Mouse (Mus musculus) kidney, postnatal 0 days (tissue): ENCODE measurements at regions not wholly inside any gene's neighbourhood (a gene's known extent, or its start where the extent isn't known, plus 50 kb on each side); places are given as distances from the start of the nearest gene placed in this dataset.
"Not testable (repeated sequence)": the region's sequence is repeated elsewhere in the genome, so short reads cannot be mapped to it uniquely, and the experiment has no call there.

Experiments used
- ATAC-seq: fragments of 200-750 bp; cut with Nextera tagmentation; replicated peaks from 2 replicates; pipeline ENCODE4 v1.8.0; 2017; ENCODE audit warnings: low read depth, moderate number of reproducible peaks, moderate TSS enrichment, moderate library complexity; ENCODE audit not compliant: low FRiP score
- DNase-seq: peaks from one replicate; pipeline ENCODE4 v3.0.0-alpha.2; 2016; ENCODE audit warnings: low spot score
- H3K27ac ChIP-seq: fragments of 300-500 bp; sonication (generic); 2 replicates; pipeline ENCODE4 v1.5.1; 2014; ENCODE audit warnings: mild to moderate bottlenecking
- H3K27me3 ChIP-seq: fragments of 300-500 bp; sonication (generic); 2 replicates; pipeline ENCODE4 v1.6.1; 2014; ENCODE audit warnings: low read length, mixed read lengths; ENCODE audit not compliant: insufficient read depth
- H3K36me3 ChIP-seq: fragments of 300-500 bp; sonication (generic); 2 replicates; pipeline ENCODE4 v1.6.1; 2014; ENCODE audit warnings: low read length, mixed read lengths; ENCODE audit not compliant: insufficient read depth
- H3K4me1 ChIP-seq: fragments of 300-500 bp; sonication (generic); replicated peaks from 2 replicates; pipeline ENCODE4 v1.6.1; 2014; ENCODE audit warnings: antibody characterized with exemption, low read length, mixed read lengths; ENCODE audit not compliant: insufficient read depth
- H3K4me2 ChIP-seq: fragments of 300-500 bp; sonication (generic); 2 replicates; pipeline ENCODE4 v1.6.1; 2014; ENCODE audit warnings: mild to moderate bottlenecking, low read length, moderate library complexity, mixed read lengths
- H3K4me3 ChIP-seq: fragments of 300-500 bp; sonication (generic); replicated peaks from 2 replicates; pipeline ENCODE4 v1.5.1; 2014; ENCODE audit warnings: low read depth, low read length
- H3K9ac ChIP-seq: fragments of 300-500 bp; sonication (generic); 2 replicates; pipeline ENCODE4 v1.6.1; 2014; ENCODE audit warnings: low read depth, low read length
- H3K9me3 ChIP-seq: fragments of 300-500 bp; sonication (generic); replicated peaks from 2 replicates; pipeline ENCODE4 v1.6.1; 2016; ENCODE audit warnings: low read length, inconsistent platforms, mixed read lengths
- CTCF ChIP-seq: IDR thresholded peaks from 2 replicates; pipeline ENCODE4 v1.5.1; 2016; ENCODE audit warnings: antibody characterized with exemption, low read depth, mild to moderate bottlenecking, moderate library complexity
- WGBS: fragments of 180-500 bp; shearing (Covaris S2); extraction: QIAGEN DNeasy Blood & Tissue Kit; methylation state at CpG from one replicate; pipeline ENCODE4 v1.1.7; 2014; 5-methylcytosine and 5-hydroxymethylcytosine counted together

DNA sequence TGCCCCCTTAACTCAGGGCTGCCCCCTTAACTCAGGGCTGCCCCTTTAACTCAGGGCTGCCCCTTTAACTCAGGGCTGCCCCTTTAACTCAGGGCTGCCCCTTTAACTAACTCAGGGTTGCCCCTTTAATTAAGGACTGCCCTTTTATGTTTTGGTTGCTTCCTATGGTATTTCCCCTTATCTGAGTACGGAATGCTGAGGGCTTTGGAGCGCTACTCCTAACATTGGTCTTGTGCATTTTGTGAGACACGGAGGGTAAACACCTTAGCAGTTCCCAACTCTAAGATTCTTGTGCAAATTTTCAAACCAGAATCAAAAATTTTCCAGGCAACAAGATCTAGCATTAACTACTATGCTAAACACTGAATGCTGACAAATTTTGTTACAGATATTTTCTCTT, 152.7 kb upstream of the Ddhd1 start:
- H3K4me3 ChIP-seq = no peak overlapping the region
- no peak overlapping the region for H3K27ac ChIP-seq
- ATAC-seq (no peak), DNase-seq (no peak)
- H3K27me3 ChIP-seq = no peaks in the 10 kb centered on the region
- 29% methylated on average over 3 of the region's 3 CpGs for WGBS
- H3K36me3 ChIP-seq = no peaks in the 10 kb centered on the region
- H3K4me1 ChIP-seq = no peaks in the 10 kb centered on the region
- no peaks in the 10 kb centered on the region for H3K9me3 ChIP-seq
- H3K4me2 ChIP-seq = no peak overlapping the region
- no peak for TF ChIP-seq CTCF
- no peak overlapping the region for H3K9ac ChIP-seq

DNA sequence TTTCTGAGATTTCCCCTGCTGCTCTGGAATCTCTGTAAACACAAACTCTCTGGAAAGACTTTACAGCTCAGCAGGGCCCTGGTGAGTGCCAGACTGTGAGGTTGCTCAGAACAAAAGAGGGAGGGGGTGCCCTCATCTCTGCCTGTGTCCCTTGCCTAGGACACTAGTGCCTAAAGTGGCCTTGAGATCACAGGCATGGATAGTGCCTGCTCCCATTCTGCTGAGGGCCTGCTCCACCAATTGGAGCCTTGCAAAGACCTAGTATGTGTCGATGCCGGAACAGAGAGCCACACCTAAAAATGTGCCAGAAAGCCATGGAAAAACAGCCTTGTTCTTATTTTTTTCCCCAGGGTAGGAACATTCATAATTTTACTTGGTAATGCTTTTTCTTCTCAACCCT, 157.7 kb upstream of the Ddhd1 start:
- Histone ChIP-seq H3K9me3 (no peaks in the 10 kb centered on the region), H3K4me2 (no peak overlapping the region), H3K9ac (no peak overlapping the region), H3K27ac (no peak overlapping the region), H3K36me3 (no peaks in the 10 kb centered on the region), H3K27me3 (no peaks in the 10 kb centered on the region), H3K4me1 (no peaks in the 10 kb centered on the region), H3K4me3 (no peak overlapping the region)
- no peak for TF ChIP-seq CTCF
- no peak for DNase-seq
- WGBS = 96% methylated on average over 2 of the region's 2 CpGs
- no peak for ATAC-seq

DNA sequence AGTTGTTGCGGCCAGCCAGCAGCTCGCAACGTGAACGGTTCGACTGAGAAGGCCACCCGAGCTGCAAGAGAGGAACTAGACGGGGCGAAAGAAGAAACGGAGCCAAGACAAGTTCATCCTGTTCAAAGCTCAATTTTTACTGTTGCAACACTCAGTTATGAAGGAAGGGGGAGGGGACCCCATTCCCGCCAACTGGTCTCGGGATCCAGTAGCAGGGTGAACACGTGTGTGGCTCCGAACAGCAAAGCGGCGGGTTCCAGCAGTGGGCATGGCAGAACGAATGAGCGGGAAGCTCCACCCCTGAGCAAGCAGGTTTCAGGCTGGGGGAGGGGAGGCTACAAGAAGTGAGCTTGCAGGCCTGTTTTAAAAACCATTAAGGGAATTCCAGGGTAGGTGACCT, 158.7 kb upstream of the Ddhd1 start:
- not testable (repeated sequence) for H3K4me1 ChIP-seq, H3K4me3 ChIP-seq, H3K4me2 ChIP-seq, ATAC-seq, H3K9me3 ChIP-seq, H3K27me3 ChIP-seq, H3K27ac ChIP-seq, H3K36me3 ChIP-seq, DNase-seq, H3K9ac ChIP-seq
- 87% methylated on average over 17 of the region's 17 CpGs for WGBS

DNA sequence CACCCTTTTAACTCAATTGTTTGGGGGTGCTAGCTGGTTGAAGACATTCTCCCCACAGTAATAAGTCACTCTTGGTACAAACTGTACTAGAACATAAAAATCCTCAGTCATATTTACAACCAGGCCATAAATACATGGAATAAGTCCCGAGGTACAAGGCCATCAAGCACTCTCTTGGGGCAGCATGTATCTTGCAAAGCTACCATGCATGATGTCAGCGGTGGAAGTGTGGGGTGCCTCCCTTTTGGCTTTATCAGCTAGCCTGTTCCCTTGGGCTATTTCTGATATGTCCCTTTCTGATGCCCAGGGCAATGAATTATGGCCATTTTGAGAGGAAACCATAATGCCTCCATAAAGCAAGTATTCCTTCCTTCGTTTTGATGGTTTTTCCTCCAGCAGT, 159.8 kb upstream of the Ddhd1 start:
- Histone ChIP-seq H3K27ac (no peak overlapping the region), H3K9ac (no peak overlapping the region), H3K9me3 (no peaks in the 10 kb centered on the region), H3K36me3 (no peaks in the 10 kb centered on the region), H3K27me3 (no peaks in the 10 kb centered on the region), H3K4me2 (no peak overlapping the region), H3K4me1 (no peaks in the 10 kb centered on the region), H3K4me3 (no peak overlapping the region)
- ATAC-seq (no peak), DNase-seq (no peak)
- WGBS = 63% methylated on average over 3 of the region's 3 CpGs
- TF ChIP-seq CTCF = no peak

DNA sequence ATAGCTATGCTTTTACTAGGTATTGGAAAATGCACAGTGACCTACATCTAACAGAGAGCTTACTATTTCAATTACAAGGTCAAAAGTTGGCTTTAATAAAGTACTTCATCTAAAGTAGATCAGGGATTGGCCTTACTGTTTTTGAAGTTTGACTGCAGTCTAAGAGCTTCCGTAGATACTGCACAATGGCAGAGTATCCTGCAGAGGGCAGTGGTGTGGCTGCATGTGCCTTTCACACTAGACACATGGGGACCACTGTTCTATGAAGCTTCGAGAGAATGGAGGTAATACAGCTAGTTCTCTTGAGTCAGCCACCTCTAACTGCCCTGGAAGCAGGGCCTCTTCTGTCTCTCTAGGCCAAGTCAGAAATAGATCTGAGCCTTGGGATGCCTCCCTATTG, 166.7 kb upstream of the Ddhd1 start:
- WGBS = 64% methylated on average over 2 of the region's 2 CpGs
- no peak overlapping the region for H3K27ac ChIP-seq
- H3K27me3 ChIP-seq = no peaks in the 10 kb centered on the region
- no peak overlapping the region for H3K9ac ChIP-seq
- DNase-seq (peak; percentile 27), ATAC-seq (no peak)
- H3K9me3 ChIP-seq = no peaks in the 10 kb centered on the region
- H3K4me2 ChIP-seq = no peak overlapping the region
- no peak overlapping the region for H3K4me3 ChIP-seq
- no peaks in the 10 kb centered on the region for H3K4me1 ChIP-seq
- H3K36me3 ChIP-seq = no peaks in the 10 kb centered on the region
- TF ChIP-seq CTCF = peak; percentile 48; the same call in 1 of the 2 replicates

DNA sequence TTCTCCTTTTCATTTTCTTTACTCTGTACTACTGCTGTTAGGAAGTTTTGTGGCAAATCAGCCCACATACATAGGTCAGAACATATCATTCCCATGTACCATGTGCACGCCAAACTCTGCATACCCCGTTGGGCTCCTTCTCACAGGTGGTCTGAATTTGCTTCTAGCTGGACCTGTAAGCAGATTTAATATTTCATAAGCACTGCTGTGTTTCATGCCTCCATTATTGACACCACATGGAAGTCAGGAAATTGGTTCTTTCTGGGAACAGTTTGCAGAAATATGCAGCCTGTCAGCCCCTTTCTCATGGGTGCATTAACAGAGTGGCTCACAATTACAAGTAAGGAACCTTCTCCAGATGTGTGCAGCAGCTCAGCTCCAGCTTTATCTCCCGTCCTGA, 168.1 kb upstream of the Ddhd1 start:
- ATAC-seq = no peak
- H3K9me3 ChIP-seq = no peaks in the 10 kb centered on the region

DNA sequence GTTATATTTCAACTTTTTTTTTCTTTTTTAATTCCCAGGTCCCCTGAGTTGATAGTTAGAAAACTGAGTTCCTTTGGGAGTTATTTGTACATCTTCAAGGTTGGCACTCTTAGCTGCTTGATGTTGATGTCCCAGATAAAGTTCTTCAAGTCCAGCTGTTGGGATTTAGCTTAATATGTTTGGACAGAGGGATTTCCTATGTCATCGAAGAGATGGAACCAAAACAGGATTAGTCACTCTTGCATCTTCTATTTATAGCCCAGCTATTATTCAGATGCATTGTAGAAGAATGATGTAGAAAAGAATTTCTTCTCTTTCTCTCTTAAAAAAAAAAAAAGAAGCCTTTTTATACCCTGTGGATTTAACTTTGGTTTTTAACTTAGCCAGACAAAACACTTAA, 169.2 kb upstream of the Ddhd1 start:
- Histone ChIP-seq H3K27me3 (no peaks in the 10 kb centered on the region), H3K36me3 (no peaks in the 10 kb centered on the region), H3K27ac (no peak overlapping the region), H3K4me1 (no peaks in the 10 kb centered on the region), H3K4me2 (no peak overlapping the region), H3K4me3 (no peak overlapping the region), H3K9ac (no peak overlapping the region), H3K9me3 (no peaks in the 10 kb centered on the region)
- DNase-seq (no peak), ATAC-seq (no peak)
- WGBS = 65% methylated on average over 1 of the region's 1 CpGs
- no peak for TF ChIP-seq CTCF

More for the DNA sequence above, 168.1 kb upstream of the Ddhd1 start:
- no peak overlapping the region for H3K4me2 ChIP-seq
- DNase-seq = no peak
- WGBS = 60% methylated on average over 3 of the region's 3 CpGs
- no peaks in the 10 kb centered on the region for H3K27me3 ChIP-seq
- TF ChIP-seq CTCF = no peak
- H3K27ac ChIP-seq = no peak overlapping the region
- H3K4me3 ChIP-seq = no peak overlapping the region
- no peaks in the 10 kb centered on the region for H3K4me1 ChIP-seq
- no peaks in the 10 kb centered on the region for H3K36me3 ChIP-seq
- no peak overlapping the region for H3K9ac ChIP-seq
